Mouse (Mus musculus) limb, embryonic 14.5 days (tissue): ENCODE results near the gene Dcaf8. TPM values are rescaled to one million over a fixed set of nuclear protein-coding genes. Genes with fewer than 3 reads are reported as not detected.
A peak's percentile ranks its signal among the peaks of the same experiment; 100 is the strongest.

ENCODE experiments used
- ATAC-seq: fragments of 200-750 bp; cut with Nextera tagmentation; 2 replicates; pipeline ENCODE4 v1.8.0; 2017; ENCODE audit warnings: low read depth, moderate number of reproducible peaks, moderate TSS enrichment; ENCODE audit not compliant: low FRiP score
- DNase-seq: peaks from one replicate; pipeline ENCODE4 v3.0.0-alpha.2; 2015; ENCODE audit warnings: low spot score
- H3K27ac ChIP-seq: fragments of 300-500 bp; sonication (generic); replicated peaks from 2 replicates; pipeline ENCODE4 v1.5.1; 2014; ENCODE audit warnings: low read depth, mild to moderate bottlenecking, low read length, moderate library complexity, mixed read lengths
- H3K27me3 ChIP-seq: fragments of 300-500 bp; sonication (generic); 2 replicates; pipeline ENCODE4 v1.6.1; 2014; ENCODE audit warnings: low read length, mixed read lengths; ENCODE audit not compliant: control insufficient read depth, insufficient read depth
- H3K36me3 ChIP-seq: fragments of 300-500 bp; sonication (generic); 2 replicates; pipeline ENCODE4 v1.6.1; 2014; ENCODE audit warnings: mild to moderate bottlenecking, low read length, moderate library complexity, mixed read lengths; ENCODE audit not compliant: control insufficient read depth, insufficient read depth
- H3K4me1 ChIP-seq: fragments of 300-500 bp; sonication (generic); 2 replicates; pipeline ENCODE4 v1.6.1; 2014; ENCODE audit warnings: antibody characterized with exemption, low read length, mixed read lengths; ENCODE audit not compliant: control insufficient read depth, insufficient read depth
- H3K4me2 ChIP-seq: fragments of 300-500 bp; sonication (generic); replicated peaks from 2 replicates; pipeline ENCODE4 v1.6.1; 2014; ENCODE audit warnings: low read depth, mild to moderate bottlenecking, low read length, moderate library complexity; ENCODE audit not compliant: severe bottlenecking
- H3K4me3 ChIP-seq: fragments of 300-500 bp; sonication (generic); replicated peaks from 2 replicates; pipeline ENCODE4 v1.5.1; 2014; ENCODE audit warnings: low read length
- H3K9ac ChIP-seq: fragments of 300-500 bp; sonication (generic); 2 replicates; pipeline ENCODE4 v1.6.1; 2014; ENCODE audit warnings: mild to moderate bottlenecking, low read depth, low read length, moderate library complexity; ENCODE audit not compliant: severe bottlenecking
- H3K9me3 ChIP-seq: fragments of 300-500 bp; sonication (generic); 2 replicates; pipeline ENCODE4 v1.6.1; 2016; ENCODE audit warnings: low read length; ENCODE audit not compliant: control insufficient read depth
- POLR2A ChIP-seq: fragments of 200-500 bp; IDR thresholded peaks from 2 replicates; pipeline ENCODE4 v1.8.0; 2012; ENCODE audit warnings: inconsistent platforms, mild to moderate bottlenecking, moderate library complexity, borderline replicate concordance; ENCODE audit not compliant: insufficient read depth, insufficient read length; ENCODE audit errors: extremely low read depth
- WGBS: fragments of 180-500 bp; shearing (Covaris S2); extraction: QIAGEN DNeasy Blood & Tissue Kit; methylation state at CpG from one replicate; pipeline ENCODE4 v1.1.7; 2014; 5-methylcytosine and 5-hydroxymethylcytosine counted together
- polyA plus RNA-seq, 2 experiments: library from polyadenylated mRNA; depleted of rRNA in 1 of 2; stranded (reverse) in 1 of 2; unstranded in 1 of 2; fragments of >200 nt; fragmentation: Nextera tagmentation in 1 of 2; extraction: Ambion mirVana in 1 of 2; gene quantifications; 2 replicates each; pipeline versions ENCODE4 v1.2.1 to v1.2.3; 2012 to 2014

Gene Dcaf8
- polyA plus RNA-seq, 2 experiments: 120 to 121 TPM

- Histone ChIP-seq H3K9me3 (no peaks in the 10 kb centered on the region), H3K4me2 (peak within 1 kb of the TSS; percentile 62), H3K4me1 (peaks cover 5% of the 10 kb centered on the region; the same call in 1 of the 2 replicates), H3K27ac (no peak within 1 kb of the TSS), H3K4me3 (peak within 1 kb of the TSS; percentile 65), H3K27me3 (no peaks in the 10 kb centered on the region), H3K36me3 (peaks cover 54% of the 10 kb centered on the region), H3K9ac (peak within 1 kb of the TSS; percentile 75)
- no peak for TF ChIP-seq POLR2A
- peak; percentile 94 for DNase-seq
- under 1% methylated on average over 42 of the region's 42 CpGs for WGBS
- peak; percentile 97 for ATAC-seq
Observed at GRCm38 (mm10) chr1:172126376-172127347, 21.2 kb upstream of the Dcaf8 start, which contains the start of gene Pex19. Gene Pex19, plus strand, starts transcription at chr1:172126755.

GRCm38 (mm10) chr1:172127487-172127886 is 20.4 kb upstream of the Dcaf8 start:
- no peak overlapping the region for H3K27ac ChIP-seq
- no peaks in the 10 kb centered on the region for H3K9me3 ChIP-seq
- no peaks in the 10 kb centered on the region for H3K27me3 ChIP-seq
- H3K4me3 ChIP-seq: peak overlapping the region; percentile 65
- no peak for TF ChIP-seq POLR2A
- peak overlapping the region; percentile 62 for H3K4me2 ChIP-seq
- ATAC-seq (no peak), DNase-seq (no peak)
- peaks cover 55% of the 10 kb centered on the region for H3K36me3 ChIP-seq
- peak overlapping the region; percentile 75 for H3K9ac ChIP-seq
- WGBS: 51% methylated on average over 5 of the region's 5 CpGs
- H3K4me1 ChIP-seq: peaks cover 5% of the 10 kb centered on the region; the same call in 1 of the 2 replicates

DNA sequence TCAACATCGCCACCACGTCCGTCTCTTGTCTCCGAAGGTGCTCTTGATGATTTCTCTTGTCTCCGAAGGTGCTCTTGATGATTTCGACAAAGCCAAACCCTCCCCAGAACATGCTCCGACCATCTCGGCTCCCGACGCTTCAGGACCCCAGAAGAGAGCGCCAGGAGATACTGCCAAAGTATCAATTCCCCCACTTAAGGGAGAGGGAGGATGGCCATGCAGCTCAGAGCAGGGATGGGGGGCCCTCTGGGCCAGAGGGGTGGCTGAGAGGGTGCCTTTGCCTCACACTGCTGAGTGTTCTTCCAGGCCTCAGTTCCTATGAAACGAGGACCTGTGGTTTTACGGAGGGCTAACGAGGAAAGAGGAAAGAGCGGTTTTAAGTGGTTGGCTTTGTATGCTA is 19.3 kb upstream of the Dcaf8 start:
- no peak overlapping the region for H3K27ac ChIP-seq
- no peak overlapping the region for H3K9ac ChIP-seq
- no peak overlapping the region for H3K4me3 ChIP-seq
- peaks cover 54% of the 10 kb centered on the region for H3K36me3 ChIP-seq
- H3K9me3 ChIP-seq: no peaks in the 10 kb centered on the region
- no peak overlapping the region for H3K4me2 ChIP-seq
- H3K4me1 ChIP-seq: peaks cover 5% of the 10 kb centered on the region; the same call in 1 of the 2 replicates
- DNase-seq (no peak), ATAC-seq (no peak)
- no peaks in the 10 kb centered on the region for H3K27me3 ChIP-seq
- 85% methylated on average over 14 of the region's 15 CpGs for WGBS
- no peak for TF ChIP-seq POLR2A

DNA sequence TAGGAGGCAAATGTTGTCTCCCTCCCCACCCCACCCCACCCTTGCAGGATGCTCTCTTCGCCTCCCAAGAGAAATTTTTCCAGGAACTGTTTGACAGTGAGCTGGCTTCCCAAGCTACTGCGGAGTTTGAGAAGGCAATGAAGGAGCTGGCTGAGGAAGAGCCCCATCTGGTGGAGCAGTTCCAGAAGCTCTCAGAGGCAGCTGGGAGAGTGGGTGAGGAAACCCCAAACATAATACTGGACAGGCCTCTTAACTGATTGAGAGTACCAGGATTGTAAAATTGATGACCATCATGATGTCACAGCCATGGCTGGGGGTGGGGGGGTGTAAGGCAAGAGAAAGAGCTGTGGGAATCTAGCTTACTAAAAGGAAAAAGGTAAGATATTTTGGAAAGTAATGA is 18.8 kb upstream of the Dcaf8 start:
- H3K27ac ChIP-seq: no peak overlapping the region
- ATAC-seq: no peak
- DNase-seq: no peak
- H3K36me3 ChIP-seq: peaks cover 56% of the 10 kb centered on the region
- no peaks in the 10 kb centered on the region for H3K9me3 ChIP-seq
- no peak for TF ChIP-seq POLR2A
- H3K27me3 ChIP-seq: no peaks in the 10 kb centered on the region
- no peak overlapping the region for H3K4me3 ChIP-seq
- H3K4me1 ChIP-seq: peaks cover 5% of the 10 kb centered on the region; the same call in 1 of the 2 replicates
- H3K9ac ChIP-seq: no peak overlapping the region
- no peak overlapping the region for H3K4me2 ChIP-seq
- WGBS: 74% methylated on average over 2 of the region's 2 CpGs

DNA sequence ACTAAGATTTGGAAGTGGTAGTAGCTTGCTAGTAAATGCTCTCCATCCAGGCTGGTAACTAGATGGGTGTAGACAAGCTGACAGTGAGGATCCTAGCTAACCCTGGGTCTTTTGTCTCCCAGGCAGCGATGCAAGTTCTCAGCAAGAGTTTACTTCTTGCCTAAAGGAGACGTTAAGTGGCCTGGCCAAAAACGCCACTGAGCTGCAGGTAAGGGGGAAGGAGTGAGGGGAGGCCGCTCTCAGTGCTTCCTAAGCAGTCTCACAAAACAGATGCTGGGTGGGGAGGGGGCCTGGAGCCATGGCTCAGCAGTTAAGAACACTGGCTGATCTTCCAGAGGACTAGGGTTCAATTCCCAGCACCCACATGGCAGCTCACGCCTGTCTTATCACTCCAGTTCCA is 18.1 kb upstream of the Dcaf8 start:
- Histone ChIP-seq H3K4me2 (no peak overlapping the region), H3K27ac (no peak overlapping the region), H3K9me3 (no peaks in the 10 kb centered on the region), H3K36me3 (peaks cover 63% of the 10 kb centered on the region), H3K4me3 (no peak overlapping the region), H3K27me3 (no peaks in the 10 kb centered on the region), H3K9ac (no peak overlapping the region), H3K4me1 (peaks cover 5% of the 10 kb centered on the region; the same call in 1 of the 2 replicates)
- TF ChIP-seq POLR2A: no peak
- no peak for DNase-seq
- ATAC-seq: no peak
- WGBS: 90% methylated on average over 5 of the region's 5 CpGs
